Mouse (Mus musculus) embryonic facial prominence, embryonic 13.5 days (tissue): ENCODE results near the gene Cnrip1. TPM values are rescaled to one million over a fixed set of nuclear protein-coding genes. Genes with fewer than 3 reads are reported as not detected.
"Not testable (repeated sequence)": the region's sequence is repeated elsewhere in the genome, so short reads cannot be mapped to it uniquely, and the experiment has no call there.

Experiments
- ATAC-seq: fragments of 200-750 bp; cut with Nextera tagmentation; 2 replicates; pipeline ENCODE4 v1.8.0; 2017; ENCODE audit warnings: low read depth; ENCODE audit not compliant: insufficient number of reproducible peaks, insufficient read depth, low FRiP score, low TSS enrichment
- H3K27ac ChIP-seq: fragments of 300-500 bp; sonication (generic); 2 replicates; pipeline ENCODE4 v1.5.1; 2015; ENCODE audit warnings: moderate library complexity, mild to moderate bottlenecking, inconsistent platforms
- H3K27me3 ChIP-seq: fragments of 300-500 bp; sonication (generic); 2 replicates; pipeline ENCODE4 v1.6.1; 2015; ENCODE audit warnings: mild to moderate bottlenecking, inconsistent platforms
- H3K36me3 ChIP-seq: fragments of 300-500 bp; sonication (generic); 2 replicates; pipeline ENCODE4 v1.6.1; 2015; ENCODE audit warnings: mild to moderate bottlenecking, inconsistent platforms
- H3K4me1 ChIP-seq: fragments of 300-500 bp; sonication (generic); 2 replicates; pipeline ENCODE4 v1.6.1; 2015; ENCODE audit warnings: inconsistent platforms
- H3K4me2 ChIP-seq: fragments of 300-500 bp; sonication (generic); 2 replicates; pipeline ENCODE4 v1.6.1; 2015; ENCODE audit warnings: moderate library complexity, mild to moderate bottlenecking, inconsistent platforms
- H3K4me3 ChIP-seq: fragments of 300-500 bp; sonication (generic); 2 replicates; pipeline ENCODE4 v1.5.1; 2015; ENCODE audit warnings: mild to moderate bottlenecking, inconsistent platforms
- H3K9ac ChIP-seq: fragments of 300-500 bp; sonication (generic); 2 replicates; pipeline ENCODE4 v1.6.1; 2015; ENCODE audit warnings: mild to moderate bottlenecking, inconsistent platforms
- H3K9me3 ChIP-seq: fragments of 300-500 bp; sonication (generic); 2 replicates; pipeline ENCODE4 v1.6.1; 2016; ENCODE audit warnings: inconsistent platforms
- WGBS: fragments of 180-500 bp; shearing (Covaris S2); methylation state at CpG from one replicate; pipeline ENCODE4 v1.1.7; 2015; ENCODE audit warnings: mixed read lengths; 5-methylcytosine and 5-hydroxymethylcytosine counted together
- polyA plus RNA-seq: library from polyadenylated mRNA; unstranded; fragments of >200 nt; fragmentation: Nextera tagmentation; extraction: Ambion mirVana; gene quantifications from 2 replicates; pipeline ENCODE4 v1.2.1, GENCODE M21; 2015

Cnrip1 gene
- 32.8 and 34.2 TPM in 2 replicates for polyA plus RNA-seq

DNA sequence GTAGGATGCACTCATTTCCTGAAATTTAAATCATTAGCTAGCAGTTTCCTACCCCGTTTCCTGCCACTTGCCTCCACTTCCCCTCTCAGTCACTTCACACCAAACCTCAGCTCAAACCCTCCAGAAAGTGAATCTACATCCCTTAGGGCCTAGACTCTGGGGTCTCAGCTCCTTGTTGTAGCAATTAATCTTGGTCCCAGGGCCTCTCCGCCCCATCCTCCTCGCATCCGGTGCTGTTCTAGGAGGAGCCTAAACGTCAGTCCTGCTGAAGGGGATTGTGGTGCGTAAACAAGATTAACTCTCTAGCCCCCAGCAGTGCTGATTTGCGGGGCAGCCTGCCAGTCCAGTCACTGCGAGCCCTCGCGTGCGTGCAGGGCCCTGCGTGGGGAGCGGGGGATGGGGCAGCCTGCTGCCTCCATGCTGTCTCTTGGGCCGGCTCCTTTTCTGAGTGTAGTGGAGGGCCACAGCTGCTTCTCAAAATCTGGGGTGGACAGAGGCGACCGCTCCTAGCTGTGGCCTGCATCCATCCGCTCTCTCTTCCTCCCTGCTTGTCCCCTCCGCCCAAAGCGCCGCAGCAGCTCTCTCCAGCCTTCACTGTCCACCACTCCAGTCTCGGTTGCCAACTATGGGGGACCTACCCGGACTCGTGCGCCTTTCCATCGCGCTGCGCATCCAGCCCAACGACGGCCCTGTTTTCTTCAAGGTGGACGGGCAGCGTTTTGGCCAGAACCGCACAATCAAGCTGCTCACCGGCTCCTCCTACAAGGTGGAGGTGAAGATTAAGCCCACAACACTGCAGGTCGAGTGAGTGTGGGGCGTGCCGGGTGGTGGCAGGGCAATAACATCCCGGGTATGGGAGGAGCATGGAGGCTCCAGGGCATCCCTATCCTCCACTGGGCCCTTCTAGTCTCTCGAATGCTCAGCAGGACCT is at the start of gene Cnrip1, which contains the start of gene Plek:
Gene Cnrip1 (plus strand): TSS at position 42 of the 931 bp plus-strand sequence.
Gene Plek (minus strand): TSS at position 837 of the 931 bp plus-strand sequence.
- peak; percentile 83; the same call in 1 of the 2 replicates for ATAC-seq
- H3K36me3 ChIP-seq: no peaks in the 10 kb centered on the region
- H3K9me3 ChIP-seq: no peaks in the 10 kb centered on the region
- H3K4me3 ChIP-seq: peak within 1 kb of the TSS; percentile 63
- H3K4me1 ChIP-seq: peaks cover 17% of the 10 kb centered on the region
- peak within 1 kb of the TSS; percentile 76 for H3K9ac ChIP-seq
- H3K27ac ChIP-seq: peak within 1 kb of the TSS; percentile 39
- no peaks in the 10 kb centered on the region for H3K27me3 ChIP-seq
- H3K4me2 ChIP-seq: peak within 1 kb of the TSS; percentile 84
- under 1% methylated on average over 38 of the region's 38 CpGs for WGBS

- no peaks in the 10 kb centered on the region for H3K27me3 ChIP-seq
- H3K36me3 ChIP-seq: no peaks in the 10 kb centered on the region
- H3K4me1 ChIP-seq: no peaks in the 10 kb centered on the region
- no peak overlapping the region for H3K4me2 ChIP-seq
- no peak for ATAC-seq
- no peak overlapping the region for H3K9ac ChIP-seq
- no peak overlapping the region for H3K27ac ChIP-seq
- 78% methylated on average over 7 of the region's 7 CpGs for whole genome bisulfite sequencing
- no peak overlapping the region for H3K4me3 ChIP-seq
- H3K9me3 ChIP-seq: no peaks in the 10 kb centered on the region
Observed at GRCm38 (mm10) chr11:17002739-17003373, 48.5 kb upstream of the Cnrip1 start.

GRCm38 (mm10) chr11:17003757-17004156 is 47.6 kb upstream of the Cnrip1 start:
- Histone ChIP-seq H3K27ac (no peak overlapping the region), H3K9me3 (no peaks in the 10 kb centered on the region), H3K4me3 (no peak overlapping the region), H3K36me3 (no peaks in the 10 kb centered on the region), H3K27me3 (no peaks in the 10 kb centered on the region), H3K4me2 (no peak overlapping the region), H3K4me1 (no peaks in the 10 kb centered on the region), H3K9ac (no peak overlapping the region)
- ATAC-seq: no peak
- 60% methylated on average over 3 of the region's 3 CpGs for WGBS

- no peaks in the 10 kb centered on the region for H3K9me3 ChIP-seq
- H3K9ac ChIP-seq: no peak overlapping the region
- ATAC-seq: no peak
- no peaks in the 10 kb centered on the region for H3K36me3 ChIP-seq
- no peaks in the 10 kb centered on the region for H3K4me1 ChIP-seq
- H3K27ac ChIP-seq: no peak overlapping the region
- H3K27me3 ChIP-seq: no peaks in the 10 kb centered on the region
- no peak overlapping the region for H3K4me2 ChIP-seq
- 67% methylated on average over 4 of the region's 4 CpGs for WGBS
- H3K4me3 ChIP-seq: no peak overlapping the region
Observed at GRCm38 (mm10) chr11:17004899-17005846, 46.2 kb upstream of the Cnrip1 start.

GRCm38 (mm10) chr11:17006526-17006925 is 44.9 kb upstream of the Cnrip1 start:
- not testable (repeated sequence) for H3K27ac ChIP-seq, ATAC-seq, H3K9ac ChIP-seq, H3K4me1 ChIP-seq, H3K36me3 ChIP-seq, H3K27me3 ChIP-seq, H3K4me3 ChIP-seq, H3K9me3 ChIP-seq, H3K4me2 ChIP-seq
- 79% methylated on average over 3 of the region's 3 CpGs for WGBS

DNA sequence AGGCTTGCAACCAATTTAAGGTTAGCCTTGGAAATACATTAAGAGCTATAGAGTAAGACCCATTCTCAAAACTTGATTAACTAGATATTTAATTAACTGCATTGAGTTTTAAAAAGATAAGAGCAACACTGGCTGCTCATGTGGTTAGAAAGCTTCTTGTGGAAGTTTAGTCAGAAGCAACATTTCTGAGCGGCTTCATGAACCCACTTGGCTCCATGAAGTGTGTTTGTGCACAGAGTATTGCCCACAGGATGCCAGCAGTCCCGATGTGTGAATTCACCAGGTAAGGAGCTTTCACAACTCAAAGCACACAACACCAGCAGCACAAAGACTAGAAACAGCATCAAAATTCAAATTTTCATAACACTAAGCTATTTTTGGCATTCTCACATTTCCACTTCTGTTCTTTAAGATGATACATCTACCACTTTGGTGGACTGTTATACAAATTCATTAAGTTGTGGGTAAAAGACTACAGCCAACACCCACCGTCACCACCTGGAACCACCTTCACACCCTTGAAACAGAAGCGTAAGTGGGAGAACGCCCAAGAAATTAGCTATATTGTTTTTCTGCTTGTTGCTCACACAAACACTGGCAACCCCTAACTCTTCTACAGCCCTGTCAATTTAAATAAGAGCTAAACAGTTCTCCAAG is 43.7 kb upstream of the Cnrip1 start:
- H3K4me3 ChIP-seq: no peak overlapping the region
- no peaks in the 10 kb centered on the region for H3K27me3 ChIP-seq
- no peak overlapping the region for H3K4me2 ChIP-seq
- ATAC-seq: no peak
- no peak overlapping the region for H3K27ac ChIP-seq
- 89% methylated on average over 5 of the region's 5 CpGs for WGBS
- no peaks in the 10 kb centered on the region for H3K4me1 ChIP-seq
- H3K9ac ChIP-seq: no peak overlapping the region
- no peaks in the 10 kb centered on the region for H3K36me3 ChIP-seq
- H3K9me3 ChIP-seq: no peaks in the 10 kb centered on the region

GRCm38 (mm10) chr11:17008498-17008941 is 42.9 kb upstream of the Cnrip1 start:
- Histone ChIP-seq H3K27ac (no peak overlapping the region), H3K27me3 (no peaks in the 10 kb centered on the region), H3K4me3 (no peak overlapping the region), H3K4me1 (no peaks in the 10 kb centered on the region), H3K9me3 (no peaks in the 10 kb centered on the region), H3K4me2 (no peak overlapping the region), H3K9ac (no peak overlapping the region), H3K36me3 (no peaks in the 10 kb centered on the region)
- ATAC-seq: no peak
- 70% methylated on average over 7 of the region's 7 CpGs for WGBS

GRCm38 (mm10) chr11:17012948-17013347 is 38.4 kb upstream of the Cnrip1 start:
- Histone ChIP-seq H3K27me3 (no peaks in the 10 kb centered on the region), H3K27ac (no peak overlapping the region), H3K4me2 (no peak overlapping the region), H3K4me3 (no peak overlapping the region), H3K36me3 (no peaks in the 10 kb centered on the region), H3K9me3 (peaks cover 4% of the 10 kb centered on the region; the same call in 1 of the 2 replicates), H3K9ac (no peak overlapping the region), H3K4me1 (no peaks in the 10 kb centered on the region)
- no peak for ATAC-seq

DNA sequence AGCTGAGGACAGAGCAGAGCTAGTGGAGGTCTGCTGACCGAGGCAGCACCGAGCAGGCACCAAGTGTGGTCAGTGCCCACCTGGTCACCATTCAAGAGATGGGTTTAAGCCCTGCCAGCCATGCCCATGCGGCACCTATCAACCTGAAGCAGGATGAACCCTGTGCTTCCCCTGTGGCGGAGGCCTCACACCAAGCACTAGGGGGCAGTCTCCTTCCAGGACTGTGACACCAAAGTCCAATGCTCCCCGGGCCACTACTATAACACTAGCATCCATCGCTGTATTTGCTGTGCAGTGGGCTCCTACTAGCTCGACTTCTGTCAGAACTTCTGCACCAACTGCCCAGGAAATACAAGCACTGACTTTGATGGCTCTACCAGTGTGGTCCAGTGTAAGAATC is 32.1 kb upstream of the Cnrip1 start:
- no peaks in the 10 kb centered on the region for H3K27me3 ChIP-seq
- no peak overlapping the region for H3K4me2 ChIP-seq
- H3K4me3 ChIP-seq: no peak overlapping the region
- H3K27ac ChIP-seq: no peak overlapping the region
- H3K36me3 ChIP-seq: no peaks in the 10 kb centered on the region
- no peak overlapping the region for H3K9ac ChIP-seq
- H3K9me3 ChIP-seq: peaks cover 13% of the 10 kb centered on the region
- WGBS: 89% methylated on average over 7 of the region's 7 CpGs
- no peaks in the 10 kb centered on the region for H3K4me1 ChIP-seq
- ATAC-seq: no peak

- 85% methylated on average over 6 of the region's 6 CpGs for WGBS
- ATAC-seq: no peak
- no peaks in the 10 kb centered on the region for H3K27me3 ChIP-seq
Observed at GRCm38 (mm10) chr11:17023206-17023605, 28.2 kb upstream of the Cnrip1 start.

More at GRCm38 (mm10) chr11:17023206-17023605, 28.2 kb upstream of the Cnrip1 start:
- no peak overlapping the region for H3K4me2 ChIP-seq
- no peaks in the 10 kb centered on the region for H3K36me3 ChIP-seq
- no peak overlapping the region for H3K4me3 ChIP-seq
- no peak overlapping the region for H3K27ac ChIP-seq
- H3K4me1 ChIP-seq: no peaks in the 10 kb centered on the region
- no peak overlapping the region for H3K9ac ChIP-seq
- peaks cover 6% of the 10 kb centered on the region; the same call in 1 of the 2 replicates for H3K9me3 ChIP-seq
